Mouse (Mus musculus): ENCODE data around the gene Asic4.

DNA sequence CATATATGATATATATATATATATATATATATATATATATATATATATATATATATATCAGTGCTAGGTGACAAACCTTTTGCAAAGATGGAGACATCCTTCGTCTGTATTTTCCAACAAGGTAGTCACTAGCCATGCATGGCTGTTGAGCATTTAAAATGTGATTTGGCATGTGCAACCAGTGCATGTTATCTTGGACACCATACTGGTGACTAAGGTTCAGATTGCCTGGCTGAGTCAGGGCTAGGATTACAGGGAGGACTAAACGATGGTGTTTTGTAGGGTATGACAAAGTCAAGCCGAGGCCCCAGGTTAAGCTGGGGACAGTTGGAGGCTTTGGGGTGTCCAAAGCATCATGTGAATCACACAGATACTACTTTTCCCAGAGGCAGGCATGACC is 5.2 kb downstream of the Asic4 start:
- TF ChIP-seq CTCF (IDR thresholded peaks at IDR 0.05; ENCODE audit: low read depth) (no peak), EP300 (IDR thresholded peaks at IDR 0.05; ENCODE audit: low read depth) (no peak)

Data from liver, embryonic 14.5 days (tissue).